Mouse (Mus musculus) thymus, adult 2 months (tissue): ENCODE data around the gene Preb.

ENCODE experiments used
- CTCF ChIP-seq: fragments of 200-500 bp; IDR thresholded peaks from 2 replicates; pipeline ENCODE4 v1.5.1; 2012; ENCODE audit warnings: mild to moderate bottlenecking, control low read depth, low read length, moderate library complexity, borderline replicate concordance; ENCODE audit not compliant: control insufficient read depth, poor library complexity, insufficient read depth; ENCODE audit errors: extremely low read depth
- POLR2A ChIP-seq: fragments of 200-500 bp; IDR thresholded peaks from 2 replicates; pipeline ENCODE4 v1.6.1; 2012; ENCODE audit warnings: mild to moderate bottlenecking, low read length, control low read depth, moderate library complexity; ENCODE audit not compliant: control insufficient read depth, poor library complexity, insufficient read depth; ENCODE audit errors: extremely low read depth

DNA sequence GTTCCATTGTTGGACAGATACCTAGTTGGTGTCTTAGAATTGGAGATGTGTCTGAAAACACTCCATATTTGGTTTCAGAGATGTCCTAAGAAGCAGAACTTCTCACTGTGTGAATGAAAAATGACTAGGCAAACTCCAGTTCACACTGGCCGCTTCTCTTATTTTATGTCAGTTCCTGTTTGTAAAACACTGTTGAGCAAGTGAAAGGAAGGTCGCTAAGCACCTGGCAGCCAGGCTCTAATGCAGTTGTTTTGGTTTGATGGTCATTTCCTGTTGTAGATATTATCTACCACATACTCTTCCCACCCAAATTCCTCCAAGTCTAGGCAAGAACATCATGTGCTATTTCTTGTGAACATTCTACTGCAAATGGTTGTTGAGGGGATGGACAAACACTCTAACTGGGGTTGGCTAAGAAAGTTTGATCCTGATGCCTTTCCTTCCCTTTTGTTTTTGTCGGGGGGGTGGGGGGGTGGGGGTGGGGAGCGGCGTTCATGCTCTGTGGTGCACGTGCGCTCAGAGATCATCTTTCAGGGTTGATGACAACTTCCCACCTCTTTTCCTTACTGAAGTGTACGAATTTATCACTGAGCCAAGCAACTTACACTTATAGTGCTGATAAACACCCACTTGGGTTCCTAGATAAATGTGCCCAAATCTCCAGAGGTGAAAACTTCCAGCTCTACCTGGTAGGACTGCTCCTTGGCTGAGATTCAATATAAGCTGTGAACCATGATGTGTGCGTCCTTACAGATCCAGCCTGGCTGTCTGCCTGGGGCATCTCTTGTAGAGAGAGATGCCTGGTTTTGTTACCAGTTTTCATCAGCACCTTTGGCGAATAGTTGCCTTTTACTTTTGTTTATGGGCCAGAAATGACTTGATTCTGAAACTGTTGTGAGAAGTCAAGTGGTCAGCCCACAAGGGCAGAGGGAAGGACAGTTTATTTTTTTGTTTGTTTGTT lies 1.7 kb upstream of the Preb start:
- TF ChIP-seq POLR2A (no peak), CTCF (no peak)
